Mouse (Mus musculus) erythroid progenitor cell, adult 5-6 weeks (primary cell): Measurements from ENCODE around the gene Gfra4. TPM values are rescaled to one million over a fixed set of nuclear protein-coding genes. Genes with fewer than 3 reads are reported as not detected.

Source experiments
- ATAC-seq: replicated peaks from 2 replicates; pipeline ENCODE4 v1.8.0; 2016; ENCODE audit warnings: moderate number of reproducible peaks, mild to moderate bottlenecking, moderate TSS enrichment, inconsistent platforms; ENCODE audit not compliant: poor library complexity, low FRiP score, severe bottlenecking
- total RNA-seq, 2 experiments: library from RNA; stranded (forward) in 1 of 2; stranded (reverse) in 1 of 2; fragments of 150-400 nt in 1 of 2; fragments of 186-747, 209-891 nt in 1 of 2; gene quantifications; 2 replicates each; pipeline versions ENCODE4 v1.2.3 to v1.2.4; 2015 to 2017; ENCODE audit warnings: low replicate concordance in 2 of 2

Gfra4 gene
- total RNA-seq, 2 experiments from 2014 or later = 1.3 TPM; not detected in 1

GRCm38 (mm10) chr2:131010566-131010965 lies 32.3 kb downstream of the Gfra4 start:
- ATAC-seq = no peak

- no peak for ATAC-seq
These were observed 33.8 kb downstream of the Gfra4 start for GRCm38 (mm10) chr2:131009123-131009522.

GRCm38 (mm10) chr2:130992818-130993217 lies 50.1 kb downstream of the Gfra4 start:
- no peak for ATAC-seq

Other genes starting within 250 kb of the Gfra4 start
- 14.7 and 32.4 TPM in 2 replicates for gene 4930402H24Rik, start 136.7 kb downstream of the Gfra4 start, total RNA-seq (2015; ENCODE audit: low replicate concordance)
- gene 4930402H24Rik, start 136.7 kb downstream of the Gfra4 start, total RNA-seq (2017; ENCODE audit: low replicate concordance) = 16.0 and 37.9 TPM in 2 replicates
- 9.7 and 10.1 TPM in 2 replicates for gene Atrn, start 136.6 kb downstream of the Gfra4 start, total RNA-seq (2015; ENCODE audit: low replicate concordance)
- 5.8 and 13.7 TPM in 2 replicates for gene Atrn, start 136.6 kb downstream of the Gfra4 start, total RNA-seq (2017; ENCODE audit: low replicate concordance)
- gene Adam33, start 20.7 kb upstream of the Gfra4 start, total RNA-seq (2015; ENCODE audit: low replicate concordance) = 15.5 and 36.4 TPM in 2 replicates
- gene Adam33, start 20.7 kb upstream of the Gfra4 start, total RNA-seq (2017; ENCODE audit: low replicate concordance) = 10.0 and 11.3 TPM in 2 replicates
- 6.8 and 8.8 TPM in 2 replicates for gene Siglec1, start 43.7 kb upstream of the Gfra4 start, total RNA-seq (2015; ENCODE audit: low replicate concordance)
- 1.8 and 2.6 TPM in 2 replicates for gene Siglec1, start 43.7 kb upstream of the Gfra4 start, total RNA-seq (2017; ENCODE audit: low replicate concordance)
- not detected in 2 replicates for gene Hspa12b, start 84.2 kb upstream of the Gfra4 start, total RNA-seq (2015; ENCODE audit: low replicate concordance)
- not detected in 2 replicates for gene Hspa12b, start 84.2 kb upstream of the Gfra4 start, total RNA-seq (2017; ENCODE audit: low replicate concordance)
- not detected in 2 replicates for gene Gm11037, start 90.4 kb upstream of the Gfra4 start, total RNA-seq (2015; ENCODE audit: low replicate concordance)
- not detected in 2 replicates for gene Gm11037, start 90.4 kb upstream of the Gfra4 start, total RNA-seq (2017; ENCODE audit: low replicate concordance)
- gene 1700037H04Rik, start 117.0 kb upstream of the Gfra4 start, total RNA-seq (2015; ENCODE audit: low replicate concordance) = 124 and 160 TPM in 2 replicates
- 58.5 and 68.4 TPM in 2 replicates for gene 1700037H04Rik, start 117.0 kb upstream of the Gfra4 start, total RNA-seq (2017; ENCODE audit: low replicate concordance)
- 8.3 and 8.8 TPM in 2 replicates for gene Cenpb, start 137.0 kb upstream of the Gfra4 start, total RNA-seq (2015; ENCODE audit: low replicate concordance)
- 12.5 and 15.1 TPM in 2 replicates for gene Cenpb, start 137.0 kb upstream of the Gfra4 start, total RNA-seq (2017; ENCODE audit: low replicate concordance)
- gene Cdc25b, start 143.9 kb upstream of the Gfra4 start, total RNA-seq (2015; ENCODE audit: low replicate concordance) = 345 and 367 TPM in 2 replicates
- 664 and 783 TPM in 2 replicates for gene Cdc25b, start 143.9 kb upstream of the Gfra4 start, total RNA-seq (2017; ENCODE audit: low replicate concordance)
- 4.6 and 4.7 TPM in 2 replicates for gene Spef1, start 144.2 kb upstream of the Gfra4 start, total RNA-seq (2015; ENCODE audit: low replicate concordance)
- gene Spef1, start 144.2 kb upstream of the Gfra4 start, total RNA-seq (2017; ENCODE audit: low replicate concordance) = 4.1 and 6.4 TPM in 2 replicates
- 10.8 and 11.3 TPM in 2 replicates for gene Ap5s1, start 164.0 kb upstream of the Gfra4 start, total RNA-seq (2015; ENCODE audit: low replicate concordance)
- 10.9 and 11.4 TPM in 2 replicates for gene Ap5s1, start 164.0 kb upstream of the Gfra4 start, total RNA-seq (2017; ENCODE audit: low replicate concordance)
- gene Mavs, start 191.0 kb upstream of the Gfra4 start, total RNA-seq (2015; ENCODE audit: low replicate concordance) = 27.0 and 33.1 TPM in 2 replicates
- gene Mavs, start 191.0 kb upstream of the Gfra4 start, total RNA-seq (2017; ENCODE audit: low replicate concordance) = 12.3 and 16.3 TPM in 2 replicates
- 40.0 and 69.2 TPM in 2 replicates for gene Pank2, start 219.4 kb upstream of the Gfra4 start, total RNA-seq (2015; ENCODE audit: low replicate concordance)
- gene Pank2, start 219.4 kb upstream of the Gfra4 start, total RNA-seq (2017; ENCODE audit: low replicate concordance) = 37.8 and 65.5 TPM in 2 replicates